Mouse (Mus musculus) liver, embryonic 16.5 days (tissue): Measurements from ENCODE around the gene Krt72. TPM values are rescaled to one million over a fixed set of nuclear protein-coding genes. Genes with fewer than 3 reads are reported as not detected.

Experiments
- ATAC-seq: fragments of 200-750 bp; cut with Nextera tagmentation; 2 replicates; pipeline ENCODE4 v1.8.0; 2017; ENCODE audit warnings: low read depth, mild to moderate bottlenecking, moderate number of reproducible peaks, moderate library complexity
- H3K27ac ChIP-seq: fragments of 300-500 bp; sonication (generic); 2 replicates; pipeline ENCODE4 v1.5.1; 2014; ENCODE audit warnings: mild to moderate bottlenecking, low read length
- H3K27me3 ChIP-seq: fragments of 300-500 bp; sonication (generic); 2 replicates; pipeline ENCODE4 v1.6.1; 2014; ENCODE audit warnings: low read depth, low read length, mixed read lengths; ENCODE audit not compliant: control insufficient read depth, insufficient read depth
- H3K36me3 ChIP-seq: fragments of 300-500 bp; sonication (generic); 2 replicates; pipeline ENCODE4 v1.6.1; 2014; ENCODE audit warnings: mild to moderate bottlenecking; ENCODE audit not compliant: control insufficient read depth, insufficient read depth
- H3K4me1 ChIP-seq: fragments of 300-500 bp; sonication (generic); 2 replicates; pipeline ENCODE4 v1.6.1; 2014; ENCODE audit warnings: low read depth, low read length, mixed read lengths; ENCODE audit not compliant: control insufficient read depth
- H3K4me2 ChIP-seq: fragments of 300-500 bp; sonication (generic); 2 replicates; pipeline ENCODE4 v1.6.1; 2014; ENCODE audit warnings: low read depth, low read length, mixed read lengths
- H3K4me3 ChIP-seq: fragments of 300-500 bp; sonication (generic); 2 replicates; pipeline ENCODE4 v1.5.1; 2014; ENCODE audit warnings: low read depth, mild to moderate bottlenecking, low read length
- H3K9ac ChIP-seq: fragments of 300-500 bp; sonication (generic); 2 replicates; pipeline ENCODE4 v1.6.1; 2014; ENCODE audit warnings: low read depth, low read length
- H3K9me3 ChIP-seq: fragments of 300-500 bp; sonication (generic); replicated peaks from 2 replicates; pipeline ENCODE4 v1.6.1; 2016; ENCODE audit warnings: low read length; ENCODE audit not compliant: control insufficient read depth
- WGBS: fragments of 180-500 bp; shearing (Covaris S2); extraction: QIAGEN DNeasy Blood & Tissue Kit; methylation state at CpG from one replicate; pipeline ENCODE4 v1.1.7; 2014; ENCODE audit not compliant: insufficient replicate concordance; 5-methylcytosine and 5-hydroxymethylcytosine counted together
- polyA plus RNA-seq: library from polyadenylated mRNA; unstranded; fragments of >200 nt; fragmentation: Nextera tagmentation; extraction: Ambion mirVana; gene quantifications from 2 replicates; pipeline ENCODE4 v1.2.1, GENCODE M21; 2015

Krt72 gene
- not detected in 2 replicates for polyA plus RNA-seq

GRCm38 (mm10) chr15:101786360-101786759 lies at the start of gene Krt72:
Gene Krt72, minus strand, starts transcription at chr15:101786460.
- whole genome bisulfite sequencing = 70% methylated on average over 18 of the region's 18 CpGs
- Histone ChIP-seq H3K4me2 (no peak within 1 kb of the TSS), H3K27me3 (no peaks in the 10 kb centered on the region), H3K36me3 (no peaks in the 10 kb centered on the region), H3K27ac (no peak within 1 kb of the TSS), H3K4me1 (no peaks in the 10 kb centered on the region), H3K9ac (no peak within 1 kb of the TSS), H3K4me3 (no peak within 1 kb of the TSS), H3K9me3 (no peaks in the 10 kb centered on the region)
- ATAC-seq = no peak

DNA sequence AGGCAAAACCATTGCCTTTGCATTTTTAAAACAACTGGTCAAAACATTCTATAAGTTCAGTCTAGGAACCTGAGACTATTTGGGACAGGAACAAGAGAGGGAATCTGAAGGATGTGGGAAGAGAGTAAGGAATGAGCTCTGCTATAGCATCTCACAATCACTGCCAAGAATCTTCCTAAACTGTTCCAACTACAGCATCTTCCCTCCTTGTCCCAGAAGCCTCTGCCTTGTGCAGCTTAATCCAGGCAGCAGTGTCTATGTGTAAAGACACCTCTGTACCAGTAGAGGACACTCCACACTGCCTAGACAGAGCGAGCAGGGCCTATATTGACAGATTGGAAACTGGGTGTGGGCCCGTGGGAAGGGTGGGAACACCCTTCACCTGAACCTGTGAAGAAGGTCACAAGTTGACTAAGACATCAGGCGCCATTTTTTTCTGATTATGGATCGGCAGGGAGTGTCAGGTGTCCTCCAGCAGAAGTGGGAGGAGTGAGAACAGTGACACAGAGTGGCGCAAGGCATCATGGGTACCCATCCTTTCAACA lies 48.6 kb upstream of the Krt72 start:
- WGBS = 40% methylated on average over 5 of the region's 5 CpGs
- no peak for ATAC-seq
- Histone ChIP-seq H3K9me3 (no peaks in the 10 kb centered on the region), H3K27ac (no peak overlapping the region), H3K4me3 (no peak overlapping the region), H3K9ac (no peak overlapping the region), H3K4me2 (no peak overlapping the region), H3K36me3 (no peaks in the 10 kb centered on the region), H3K4me1 (no peaks in the 10 kb centered on the region), H3K27me3 (no peaks in the 10 kb centered on the region)

DNA sequence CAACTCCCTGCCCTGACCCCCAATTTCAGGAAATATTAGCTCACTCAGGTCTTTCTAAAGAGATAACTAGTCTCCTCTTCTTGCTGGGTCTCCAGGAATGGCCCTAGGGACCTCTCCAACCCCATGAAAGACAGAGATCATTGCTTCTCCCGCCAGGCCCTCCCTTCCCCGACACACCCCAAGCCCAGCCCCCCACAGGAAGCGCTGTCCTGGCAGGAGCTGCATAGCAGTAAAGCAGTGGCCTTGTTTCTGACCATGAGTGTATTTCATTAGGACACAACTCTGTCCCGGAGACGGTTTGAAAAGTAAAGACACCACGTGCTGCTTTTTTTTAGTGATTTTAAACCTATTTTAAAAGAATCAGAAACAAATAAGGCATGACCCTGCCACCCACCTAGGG lies 46.9 kb upstream of the Krt72 start:
- no peaks in the 10 kb centered on the region for H3K36me3 ChIP-seq
- no peak for ATAC-seq
- 31% methylated on average over 6 of the region's 6 CpGs for WGBS

GRCm38 (mm10) chr15:101829441-101829840 lies 43.2 kb upstream of the Krt72 start:
- H3K4me2 ChIP-seq = no peak overlapping the region
- H3K36me3 ChIP-seq = no peaks in the 10 kb centered on the region
- 44% methylated on average over 5 of the region's 5 CpGs for WGBS
- no peak overlapping the region for H3K4me3 ChIP-seq
- ATAC-seq = no peak
- no peak overlapping the region for H3K9ac ChIP-seq
- H3K9me3 ChIP-seq = no peaks in the 10 kb centered on the region
- no peaks in the 10 kb centered on the region for H3K27me3 ChIP-seq
- no peaks in the 10 kb centered on the region for H3K4me1 ChIP-seq
- H3K27ac ChIP-seq = no peak overlapping the region

More for the DNA sequence above, 46.9 kb upstream of the Krt72 start:
- no peak overlapping the region for H3K9ac ChIP-seq
- H3K4me3 ChIP-seq = no peak overlapping the region
- no peak overlapping the region for H3K4me2 ChIP-seq
- H3K27ac ChIP-seq = no peak overlapping the region
- H3K4me1 ChIP-seq = no peaks in the 10 kb centered on the region
- H3K9me3 ChIP-seq = no peaks in the 10 kb centered on the region
- no peaks in the 10 kb centered on the region for H3K27me3 ChIP-seq

- H3K4me2 ChIP-seq = no peak overlapping the region
- no peaks in the 10 kb centered on the region for H3K4me1 ChIP-seq
- no peak overlapping the region for H3K4me3 ChIP-seq
- ATAC-seq = no peak
- H3K27me3 ChIP-seq = no peaks in the 10 kb centered on the region
- H3K9ac ChIP-seq = no peak overlapping the region
- no peaks in the 10 kb centered on the region for H3K36me3 ChIP-seq
- no peak overlapping the region for H3K27ac ChIP-seq
- H3K9me3 ChIP-seq = no peaks in the 10 kb centered on the region
- WGBS = 18% methylated on average over 3 of the region's 3 CpGs
These were observed 35.5 kb upstream of the Krt72 start for GRCm38 (mm10) chr15:101821786-101822185.

GRCm38 (mm10) chr15:101817875-101818274 lies 31.6 kb upstream of the Krt72 start, which contains the start of gene Krt2:
Gene Krt2, minus strand, starts transcription at chr15:101818169.
- no peaks in the 10 kb centered on the region; the same call in 1 of the 2 replicates for H3K27me3 ChIP-seq
- 59% methylated on average over 16 of the region's 16 CpGs for WGBS
- H3K4me1 ChIP-seq = no peaks in the 10 kb centered on the region
- no peak within 1 kb of the TSS for H3K9ac ChIP-seq
- H3K36me3 ChIP-seq = no peaks in the 10 kb centered on the region
- no peak within 1 kb of the TSS for H3K4me3 ChIP-seq
- no peak for ATAC-seq
- no peak within 1 kb of the TSS for H3K27ac ChIP-seq
- no peaks in the 10 kb centered on the region for H3K9me3 ChIP-seq
- H3K4me2 ChIP-seq = no peak within 1 kb of the TSS

DNA sequence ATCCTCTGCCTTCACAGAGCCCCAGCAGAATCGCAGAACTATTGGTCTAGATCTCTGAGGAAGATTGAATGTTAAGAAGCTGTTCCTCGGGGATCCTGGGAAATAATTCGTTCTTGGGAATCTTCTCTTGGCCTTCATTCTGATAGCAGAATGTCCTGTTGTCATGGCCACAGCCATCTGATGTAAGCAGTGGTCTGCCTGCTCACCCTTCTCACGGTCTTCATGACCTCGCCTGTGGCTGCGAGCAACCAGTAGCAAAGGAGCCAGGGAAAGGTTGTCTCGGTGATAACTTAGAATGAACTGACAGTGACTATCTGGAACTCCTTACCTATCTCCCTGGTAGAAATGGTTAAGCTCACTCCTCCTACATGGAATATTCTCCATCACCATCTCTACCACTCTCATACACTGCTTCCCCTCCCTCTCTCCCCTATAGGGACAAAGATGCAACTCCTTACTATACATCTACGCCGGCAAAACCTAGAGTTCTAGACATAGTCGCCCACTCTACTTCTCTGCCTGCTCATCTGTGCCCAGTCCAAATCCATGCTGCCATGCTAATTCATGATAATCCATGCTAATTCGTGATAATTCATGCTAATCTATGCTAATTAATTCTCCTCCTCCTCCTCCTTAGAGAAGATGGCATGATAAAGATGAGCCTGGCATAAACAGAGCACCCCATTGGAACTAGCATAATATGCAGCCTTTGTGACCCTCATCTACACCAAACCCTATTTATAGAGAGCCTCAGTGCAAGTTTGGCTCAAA lies 17.0 kb upstream of the Krt72 start:
- Histone ChIP-seq H3K36me3 (no peaks in the 10 kb centered on the region), H3K27me3 (no peaks in the 10 kb centered on the region), H3K27ac (no peak overlapping the region), H3K4me2 (no peak overlapping the region), H3K4me1 (no peaks in the 10 kb centered on the region), H3K9ac (no peak overlapping the region), H3K4me3 (no peak overlapping the region), H3K9me3 (no peaks in the 10 kb centered on the region)
- 52% methylated on average over 11 of the region's 11 CpGs for WGBS
- ATAC-seq = no peak

GRCm38 (mm10) chr15:101802296-101802835 lies 16.1 kb upstream of the Krt72 start, which contains the start of gene Krt73:
Gene Krt73, minus strand, starts transcription at chr15:101802346.
- no peaks in the 10 kb centered on the region for H3K9me3 ChIP-seq
- H3K4me2 ChIP-seq = no peak within 1 kb of the TSS
- H3K9ac ChIP-seq = no peak within 1 kb of the TSS
- H3K27ac ChIP-seq = no peak within 1 kb of the TSS
- H3K4me3 ChIP-seq = no peak within 1 kb of the TSS
- no peaks in the 10 kb centered on the region for H3K27me3 ChIP-seq
- H3K36me3 ChIP-seq = no peaks in the 10 kb centered on the region
- no peak for ATAC-seq
- H3K4me1 ChIP-seq = no peaks in the 10 kb centered on the region
- 58% methylated on average over 6 of the region's 6 CpGs for WGBS

- no peak for ATAC-seq
- WGBS = 13% methylated on average over 3 of the region's 3 CpGs
- Histone ChIP-seq H3K4me3 (no peak overlapping the region), H3K4me1 (no peaks in the 10 kb centered on the region), H3K9me3 (no peaks in the 10 kb centered on the region), H3K4me2 (no peak overlapping the region), H3K9ac (no peak overlapping the region), H3K27ac (no peak overlapping the region), H3K27me3 (no peaks in the 10 kb centered on the region), H3K36me3 (no peaks in the 10 kb centered on the region)
These were observed 4.6 kb upstream of the Krt72 start for GRCm38 (mm10) chr15:101790867-101791266.
